Mouse (Mus musculus) lung, postnatal 0 days (tissue): ENCODE data around the gene Tst.

Experiments
- CTCF ChIP-seq: IDR thresholded peaks from 2 replicates; pipeline ENCODE4 v1.5.1; 2016; ENCODE audit warnings: antibody characterized with exemption, mild to moderate bottlenecking
- EP300 ChIP-seq: IDR thresholded peaks from 2 replicates; pipeline ENCODE4 v1.6.1; 2016; ENCODE audit warnings: antibody characterized with exemption, mild to moderate bottlenecking, control low read depth

- TF ChIP-seq EP300 (no peak), CTCF (no peak)
These were observed 27.2 kb downstream of the Tst start for GRCm38 (mm10) chr15:78378556-78378955.
